Mouse (Mus musculus) heart, embryonic 12.5 days (tissue): ENCODE results near the gene Vsx2. TPM values are rescaled to one million over a fixed set of nuclear protein-coding genes. Genes with fewer than 3 reads are reported as not detected.

Source experiments
- ATAC-seq: fragments of 200-750 bp; cut with Nextera tagmentation; 2 replicates; pipeline ENCODE4 v1.8.0; 2017; ENCODE audit warnings: moderate TSS enrichment, moderate library complexity; ENCODE audit not compliant: insufficient number of reproducible peaks, low FRiP score
- H3K27ac ChIP-seq: fragments of 300-500 bp; sonication (generic); 2 replicates; pipeline ENCODE4 v1.5.1; 2016; ENCODE audit warnings: mild to moderate bottlenecking, moderate library complexity; ENCODE audit not compliant: poor library complexity, severe bottlenecking
- H3K27me3 ChIP-seq: fragments of 300-500 bp; sonication (generic); replicated peaks from 2 replicates; pipeline ENCODE4 v1.6.1; 2016; ENCODE audit warnings: mild to moderate bottlenecking, moderate library complexity
- H3K36me3 ChIP-seq: fragments of 300-500 bp; sonication (generic); 2 replicates; pipeline ENCODE4 v1.6.1; 2016; ENCODE audit warnings: mild to moderate bottlenecking, moderate library complexity
- H3K4me1 ChIP-seq: fragments of 300-500 bp; sonication (generic); replicated peaks from 2 replicates; pipeline ENCODE4 v1.6.1; 2016; ENCODE audit warnings: mild to moderate bottlenecking
- H3K4me2 ChIP-seq: fragments of 300-500 bp; sonication (generic); 2 replicates; pipeline ENCODE4 v1.6.1; 2016; ENCODE audit warnings: mild to moderate bottlenecking, moderate library complexity
- H3K4me3 ChIP-seq: fragments of 300-500 bp; sonication (generic); 2 replicates; pipeline ENCODE4 v1.5.1; 2016; ENCODE audit warnings: mild to moderate bottlenecking
- H3K9ac ChIP-seq: fragments of 300-500 bp; sonication (generic); 2 replicates; pipeline ENCODE4 v1.6.1; 2016; ENCODE audit warnings: mild to moderate bottlenecking, moderate library complexity
- H3K9me3 ChIP-seq: fragments of 300-500 bp; sonication (generic); replicated peaks from 2 replicates; pipeline ENCODE4 v1.6.1; 2016; ENCODE audit warnings: mild to moderate bottlenecking, moderate library complexity
- WGBS: fragments of 180-500 bp; shearing (Covaris S2); methylation state at CpG from one replicate; pipeline ENCODE4 v1.1.7; 2016; 5-methylcytosine and 5-hydroxymethylcytosine counted together
- polyA plus RNA-seq: library from polyadenylated mRNA; unstranded; fragments of >200 nt; fragmentation: Nextera tagmentation; extraction: Ambion mirVana; gene quantifications from 2 replicates; pipeline ENCODE4 v1.2.1, GENCODE M21; 2016

Vsx2 gene
- polyA plus RNA-seq, 1 experiment from 2014 or later, result not detected

- Histone ChIP-seq H3K27me3 (peaks cover 58% of the 10 kb centered on the region), H3K27ac (no peak overlapping the region), H3K36me3 (no peaks in the 10 kb centered on the region), H3K4me3 (no peak overlapping the region), H3K9ac (no peak overlapping the region), H3K4me1 (peaks cover 7% of the 10 kb centered on the region), H3K4me2 (no peak overlapping the region), H3K9me3 (peaks cover 8% of the 10 kb centered on the region; the same call in 1 of the 2 replicates)
- 67% methylated on average over 11 of the region's 11 CpGs for WGBS
- no peak for ATAC-seq
These were observed 8.3 kb downstream of the Vsx2 start for GRCm38 (mm10) chr12:84577768-84578439.

GRCm38 (mm10) chr12:84578440-84578770 lies 8.8 kb downstream of the Vsx2 start:
- H3K9me3 ChIP-seq, result peaks cover 13% of the 10 kb centered on the region; the same call in 1 of the 2 replicates
- no peak overlapping the region for H3K9ac ChIP-seq
- H3K27ac ChIP-seq, result no peak overlapping the region
- H3K4me3 ChIP-seq, result no peak overlapping the region
- no peak overlapping the region for H3K4me2 ChIP-seq
- ATAC-seq, result no peak
- no peaks in the 10 kb centered on the region for H3K36me3 ChIP-seq
- WGBS, result 35% methylated on average over 5 of the region's 5 CpGs
- H3K27me3 ChIP-seq, result peaks cover 53% of the 10 kb centered on the region
- peaks cover 7% of the 10 kb centered on the region for H3K4me1 ChIP-seq

- 89% methylated on average over 2 of the region's 2 CpGs for WGBS
- Histone ChIP-seq H3K4me2 (no peak overlapping the region), H3K9ac (no peak overlapping the region), H3K27me3 (peaks cover 33% of the 10 kb centered on the region), H3K9me3 (peaks cover 14% of the 10 kb centered on the region; the same call in 1 of the 2 replicates), H3K4me3 (no peak overlapping the region), H3K27ac (no peak overlapping the region), H3K36me3 (no peaks in the 10 kb centered on the region), H3K4me1 (peaks cover 7% of the 10 kb centered on the region)
- ATAC-seq, result no peak
These were observed 11.7 kb downstream of the Vsx2 start for GRCm38 (mm10) chr12:84581285-84581684.

- H3K4me3 ChIP-seq, result peak overlapping the region; percentile 61
- WGBS, result under 1% methylated on average over 54 of the region's 54 CpGs
- ATAC-seq, result no peak; the same call in 1 of the 2 replicates
- peaks cover 26% of the 10 kb centered on the region for H3K27me3 ChIP-seq
- H3K9me3 ChIP-seq, result no peaks in the 10 kb centered on the region
- no peaks in the 10 kb centered on the region for H3K36me3 ChIP-seq
- no peaks in the 10 kb centered on the region for H3K4me1 ChIP-seq
- H3K4me2 ChIP-seq, result peak overlapping the region; percentile 99
- H3K9ac ChIP-seq, result peak overlapping the region; percentile 76
- H3K27ac ChIP-seq, result no peak overlapping the region
These were observed 20.5 kb downstream of the Vsx2 start for GRCm38 (mm10) chr12:84589825-84590761.

GRCm38 (mm10) chr12:84598324-84598723 lies 28.8 kb downstream of the Vsx2 start:
- H3K9ac ChIP-seq, result no peak overlapping the region
- WGBS, result 13% methylated on average over 8 of the region's 8 CpGs
- no peak overlapping the region for H3K4me3 ChIP-seq
- H3K36me3 ChIP-seq, result peaks cover 8% of the 10 kb centered on the region
- H3K4me2 ChIP-seq, result no peak overlapping the region
- no peaks in the 10 kb centered on the region for H3K4me1 ChIP-seq
- peaks cover 30% of the 10 kb centered on the region for H3K27me3 ChIP-seq
- ATAC-seq, result no peak
- no peak overlapping the region for H3K27ac ChIP-seq
- H3K9me3 ChIP-seq, result no peaks in the 10 kb centered on the region

GRCm38 (mm10) chr12:84604001-84604400 lies 34.4 kb downstream of the Vsx2 start:
- Histone ChIP-seq H3K4me3 (no peak overlapping the region), H3K27ac (no peak overlapping the region), H3K4me2 (no peak overlapping the region), H3K9me3 (no peaks in the 10 kb centered on the region), H3K27me3 (peaks cover 7% of the 10 kb centered on the region; the same call in 1 of the 2 replicates), H3K4me1 (no peaks in the 10 kb centered on the region), H3K9ac (no peak overlapping the region), H3K36me3 (peaks cover 35% of the 10 kb centered on the region)
- ATAC-seq, result no peak
- 79% methylated on average over 6 of the region's 7 CpGs for WGBS

- Histone ChIP-seq H3K4me3 (no peak overlapping the region), H3K9ac (no peak overlapping the region), H3K27me3 (no peaks in the 10 kb centered on the region), H3K36me3 (peaks cover 38% of the 10 kb centered on the region), H3K27ac (no peak overlapping the region), H3K4me1 (no peaks in the 10 kb centered on the region), H3K9me3 (no peaks in the 10 kb centered on the region), H3K4me2 (no peak overlapping the region)
- no peak for ATAC-seq
- 77% methylated on average over 7 of the region's 7 CpGs for WGBS
These were observed 36.3 kb downstream of the Vsx2 start for GRCm38 (mm10) chr12:84605860-84606259.

- Histone ChIP-seq H3K9ac (no peak overlapping the region), H3K4me3 (no peak overlapping the region), H3K27me3 (no peaks in the 10 kb centered on the region), H3K27ac (no peak overlapping the region), H3K36me3 (peaks cover 22% of the 10 kb centered on the region), H3K4me2 (no peak overlapping the region), H3K9me3 (no peaks in the 10 kb centered on the region), H3K4me1 (peaks cover 4% of the 10 kb centered on the region; the same call in 1 of the 2 replicates)
- 84% methylated on average over 10 of the region's 10 CpGs for WGBS
- ATAC-seq, result no peak
These were observed 42.2 kb downstream of the Vsx2 start for GRCm38 (mm10) chr12:84611718-84612117.

- Histone ChIP-seq H3K9me3 (no peaks in the 10 kb centered on the region), H3K4me3 (no peak overlapping the region), H3K36me3 (peaks cover 19% of the 10 kb centered on the region), H3K9ac (no peak overlapping the region), H3K4me2 (no peak overlapping the region), H3K27ac (no peak overlapping the region), H3K27me3 (no peaks in the 10 kb centered on the region), H3K4me1 (peaks cover 4% of the 10 kb centered on the region; the same call in 1 of the 2 replicates)
- ATAC-seq, result no peak
- 69% methylated on average over 8 of the region's 8 CpGs for WGBS
These were observed 43.0 kb downstream of the Vsx2 start for GRCm38 (mm10) chr12:84612518-84612917.

GRCm38 (mm10) chr12:84614001-84614400 lies 44.4 kb downstream of the Vsx2 start:
- H3K27me3 ChIP-seq, result no peaks in the 10 kb centered on the region
- no peak for ATAC-seq
- WGBS, result 84% methylated on average over 11 of the region's 11 CpGs

GRCm38 (mm10) chr12:84614524-84614923 lies 45.0 kb downstream of the Vsx2 start:
- no peak overlapping the region for H3K9ac ChIP-seq
- WGBS, result 41% methylated on average over 7 of the region's 7 CpGs
- H3K4me2 ChIP-seq, result no peak overlapping the region
- ATAC-seq, result no peak
- peaks cover 4% of the 10 kb centered on the region; the same call in 1 of the 2 replicates for H3K4me1 ChIP-seq
- H3K36me3 ChIP-seq, result peaks cover 7% of the 10 kb centered on the region
- no peaks in the 10 kb centered on the region for H3K9me3 ChIP-seq
- H3K27ac ChIP-seq, result no peak overlapping the region
- no peaks in the 10 kb centered on the region for H3K27me3 ChIP-seq
- H3K4me3 ChIP-seq, result no peak overlapping the region

More at GRCm38 (mm10) chr12:84614001-84614400, 44.4 kb downstream of the Vsx2 start:
- H3K27ac ChIP-seq, result no peak overlapping the region
- peaks cover 4% of the 10 kb centered on the region; the same call in 1 of the 2 replicates for H3K4me1 ChIP-seq
- H3K9ac ChIP-seq, result no peak overlapping the region
- no peaks in the 10 kb centered on the region for H3K9me3 ChIP-seq
- no peak overlapping the region for H3K4me2 ChIP-seq
- no peak overlapping the region for H3K4me3 ChIP-seq
- peaks cover 10% of the 10 kb centered on the region for H3K36me3 ChIP-seq
